Mouse (Mus musculus): ENCODE measurements around the gene Ush1g. TPM values are rescaled to one million over a fixed set of nuclear protein-coding genes. Genes with fewer than 3 reads are reported as not detected.

Gene Ush1g
- polyA plus RNA-seq, 1 experiment, result 0.16 TPM

DNA sequence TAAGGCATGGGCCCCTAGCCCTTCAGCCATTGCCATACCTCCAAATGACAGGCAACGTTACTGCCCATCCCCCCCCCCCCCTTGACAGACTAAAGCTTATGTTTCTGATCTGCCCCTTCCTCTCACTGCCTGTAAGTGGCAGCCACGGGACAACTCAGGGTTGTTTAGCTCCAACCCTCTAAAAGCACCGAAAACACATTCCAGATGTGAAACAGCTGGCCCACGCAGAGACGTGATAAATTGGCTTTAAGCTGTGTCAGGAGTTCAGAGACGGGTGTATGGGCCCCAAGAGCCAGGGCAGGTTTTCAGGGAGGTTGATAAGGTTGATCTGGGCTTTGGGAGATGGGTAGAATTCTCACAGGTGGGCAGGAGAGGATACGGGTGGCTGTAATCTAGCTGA lies 23.7 kb upstream of the Ush1g start:
- H3K4me3 ChIP-seq, result no peak overlapping the region
- H3K4me2 ChIP-seq (ENCODE audit: low read depth), result no peak overlapping the region
- H3ac ChIP-seq (ENCODE audit: control insufficient read depth, insufficient read length), result no peak overlapping the region
- TF ChIP-seq TCF3 (IDR thresholded peaks at IDR 0.05; ENCODE audit: insufficient read length, low read depth) (no peak), POLR2AphosphoS2 (IDR thresholded peaks at IDR 0.05; ENCODE audit: insufficient read length, low read depth) (no peak), USF1 (IDR thresholded peaks at IDR 0.05; ENCODE audit: low read depth) (no peak), POLR2A (IDR thresholded peaks at IDR 0.05; ENCODE audit: insufficient read length, low read depth) (no peak), TCF12 (IDR thresholded peaks at IDR 0.05; ENCODE audit: insufficient read depth, poor library complexity, severe bottlenecking) (no peak), MAX (IDR thresholded peaks at IDR 0.05; ENCODE audit: low read depth) (no peak), MYOD1 (IDR thresholded peaks at IDR 0.05; ENCODE audit: control insufficient read depth in 1 of 3, insufficient read length in 2 of 3, low read depth in 2 of 3) (no peak), REST (IDR thresholded peaks at IDR 0.05; ENCODE audit: insufficient read depth, insufficient read length) (no peak), MYOG (IDR thresholded peaks at IDR 0.05; ENCODE audit: control insufficient read depth in 1 of 3, insufficient read depth in 1 of 3, insufficient read length in 2 of 3, low read depth in 2 of 3) (no peak), CEBPB (IDR thresholded peaks at IDR 0.05; ENCODE audit: insufficient read depth, poor library complexity, severe bottlenecking) (no peak), E2F4 (IDR thresholded peaks at IDR 0.05; ENCODE audit: insufficient read depth) (no peak), SRF (IDR thresholded peaks at IDR 0.05; ENCODE audit: control insufficient read depth, insufficient read length, low read depth) (no peak)
- H3K27me3 ChIP-seq (ENCODE audit: control insufficient read depth, insufficient read depth, insufficient read length), result peaks cover 26% of the 10 kb centered on the region
- H3K36me3 ChIP-seq (ENCODE audit: control insufficient read depth, insufficient read depth), result peaks cover 4% of the 10 kb centered on the region
- H3K79me2 ChIP-seq (ENCODE audit: control insufficient read depth, insufficient read depth), result no peaks in the 10 kb centered on the region

DNA sequence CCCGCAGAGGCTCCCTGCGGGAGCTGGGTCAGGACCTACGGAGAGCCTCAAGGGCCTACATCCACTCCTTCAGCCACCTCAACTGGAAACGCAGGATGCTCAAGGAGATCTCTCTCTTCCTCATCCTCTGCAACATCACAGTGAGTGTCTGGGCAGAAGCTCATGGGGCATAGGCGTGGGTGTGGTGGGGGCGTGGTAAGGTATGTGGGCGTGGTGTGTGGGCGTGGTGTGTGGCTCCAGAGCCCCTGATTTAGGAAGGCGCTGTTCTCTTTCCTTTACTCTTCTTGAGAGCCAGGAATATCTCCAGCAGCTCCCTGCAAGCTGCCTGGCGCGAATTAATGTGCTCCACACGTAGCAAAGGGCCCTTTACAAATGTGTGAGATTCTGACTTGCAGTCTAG lies 23.1 kb upstream of the Ush1g start:
- peaks cover 4% of the 10 kb centered on the region for H3K36me3 ChIP-seq (ENCODE audit: control insufficient read depth, insufficient read depth)
- H3K4me3 ChIP-seq, result no peak overlapping the region
- H3K4me2 ChIP-seq (ENCODE audit: low read depth), result no peak overlapping the region
- TF ChIP-seq POLR2A (IDR thresholded peaks at IDR 0.05; ENCODE audit: insufficient read length, low read depth), result no peak
- H3K79me2 ChIP-seq (ENCODE audit: control insufficient read depth, insufficient read depth), result no peaks in the 10 kb centered on the region
- H3K27me3 ChIP-seq (ENCODE audit: control insufficient read depth, insufficient read depth, insufficient read length), result peaks cover 32% of the 10 kb centered on the region
- H3ac ChIP-seq (ENCODE audit: control insufficient read depth, insufficient read length), result no peak overlapping the region

DNA sequence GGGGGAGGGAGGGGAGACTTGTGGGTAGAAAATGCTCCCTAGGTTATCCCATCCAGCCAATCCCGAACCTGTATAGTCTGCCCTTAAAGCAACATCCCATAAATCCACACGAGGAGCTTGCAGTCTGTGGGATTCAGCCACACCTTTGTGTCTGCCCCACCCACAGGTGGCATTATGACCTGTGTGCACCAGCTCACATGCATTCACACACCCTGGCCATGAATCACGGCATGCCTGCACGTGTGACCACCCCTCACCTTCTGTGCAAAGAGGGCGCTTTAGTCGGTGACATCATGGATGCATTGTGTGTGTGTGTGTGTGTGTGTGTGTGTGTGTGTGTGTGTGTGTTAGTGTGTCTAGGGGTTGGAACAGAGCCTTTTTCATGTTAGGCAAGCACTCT lies 20.0 kb upstream of the Ush1g start:
- Histone ChIP-seq H3K4me3 (no peak overlapping the region), H3K36me3 (ENCODE audit: control insufficient read depth, insufficient read depth) (no peaks in the 10 kb centered on the region), H3ac (ENCODE audit: control insufficient read depth, insufficient read length) (no peak overlapping the region), H3K4me2 (ENCODE audit: low read depth) (no peak overlapping the region), H3K27me3 (ENCODE audit: control insufficient read depth, insufficient read depth, insufficient read length) (peaks cover 42% of the 10 kb centered on the region), H3K79me2 (ENCODE audit: control insufficient read depth, insufficient read depth) (no peaks in the 10 kb centered on the region)
- TF ChIP-seq TCF12 (IDR thresholded peaks at IDR 0.05; ENCODE audit: insufficient read depth, poor library complexity, severe bottlenecking) (no peak), POLR2A (IDR thresholded peaks at IDR 0.05; ENCODE audit: insufficient read length, low read depth) (no peak), CEBPB (IDR thresholded peaks at IDR 0.05; ENCODE audit: insufficient read depth, poor library complexity, severe bottlenecking) (no peak), MYOG (IDR thresholded peaks at IDR 0.05; ENCODE audit: control insufficient read depth in 1 of 3, insufficient read depth in 1 of 3, insufficient read length in 2 of 3, low read depth in 2 of 3) (no peak)

DNA sequence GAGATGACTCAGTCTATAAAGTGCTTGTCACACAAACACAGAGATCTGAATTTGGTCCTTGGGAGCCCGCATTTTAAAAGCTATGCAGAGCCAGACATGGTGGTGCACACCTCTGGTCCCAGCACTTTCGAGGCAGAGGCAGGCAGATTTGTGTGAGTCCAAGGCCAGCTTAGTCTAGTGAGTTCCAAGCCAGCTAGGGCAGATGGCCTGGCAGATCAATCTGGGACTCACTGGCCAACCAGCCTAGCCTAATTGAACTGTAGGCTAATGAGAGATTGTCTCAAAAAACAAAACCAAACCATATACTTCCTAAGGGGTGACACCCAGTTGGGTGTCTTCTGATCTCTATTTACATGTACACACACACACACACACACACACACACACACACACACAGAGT lies 19.4 kb upstream of the Ush1g start:
- TF ChIP-seq USF1 (IDR thresholded peaks at IDR 0.05; ENCODE audit: low read depth), result no peak
- TF ChIP-seq TCF3 (IDR thresholded peaks at IDR 0.05; ENCODE audit: insufficient read length, low read depth), result no peak
- no peak for TF ChIP-seq POLR2A (IDR thresholded peaks at IDR 0.05; ENCODE audit: insufficient read length, low read depth)
- no peak for TF ChIP-seq CEBPB (IDR thresholded peaks at IDR 0.05; ENCODE audit: insufficient read depth, poor library complexity, severe bottlenecking)
- TF ChIP-seq TCF12 (IDR thresholded peaks at IDR 0.05; ENCODE audit: insufficient read depth, poor library complexity, severe bottlenecking), result no peak
- no peak for TF ChIP-seq SRF (IDR thresholded peaks at IDR 0.05; ENCODE audit: control insufficient read depth, insufficient read length, low read depth)
- no peak for TF ChIP-seq MYOD1 (IDR thresholded peaks at IDR 0.05; ENCODE audit: control insufficient read depth in 1 of 3, insufficient read length in 2 of 3, low read depth in 2 of 3)
- no peak for TF ChIP-seq E2F4 (IDR thresholded peaks at IDR 0.05; ENCODE audit: insufficient read depth)
- TF ChIP-seq POLR2AphosphoS2 (IDR thresholded peaks at IDR 0.05; ENCODE audit: insufficient read length, low read depth), result no peak
- no peak for TF ChIP-seq MYOG (IDR thresholded peaks at IDR 0.05; ENCODE audit: control insufficient read depth in 1 of 3, insufficient read depth in 1 of 3, insufficient read length in 2 of 3, low read depth in 2 of 3)
- no peak for TF ChIP-seq MAX (IDR thresholded peaks at IDR 0.05; ENCODE audit: low read depth)
- no peak for TF ChIP-seq REST (IDR thresholded peaks at IDR 0.05; ENCODE audit: insufficient read depth, insufficient read length)
- Histone ChIP-seq H3K4me3 (no peak overlapping the region), H3K36me3 (ENCODE audit: control insufficient read depth, insufficient read depth) (no peaks in the 10 kb centered on the region), H3K79me2 (ENCODE audit: control insufficient read depth, insufficient read depth) (no peaks in the 10 kb centered on the region), H3K27me3 (ENCODE audit: control insufficient read depth, insufficient read depth, insufficient read length) (peaks cover 42% of the 10 kb centered on the region), H3ac (ENCODE audit: control insufficient read depth, insufficient read length) (no peak overlapping the region), H3K4me2 (ENCODE audit: low read depth) (no peak overlapping the region)

- no peak for TF ChIP-seq TCF3 (IDR thresholded peaks at IDR 0.05; ENCODE audit: insufficient read length, low read depth)
- TF ChIP-seq REST (IDR thresholded peaks at IDR 0.05; ENCODE audit: insufficient read depth, insufficient read length), result no peak
- no peak for TF ChIP-seq MYOG (IDR thresholded peaks at IDR 0.05; ENCODE audit: control insufficient read depth in 1 of 3, insufficient read depth in 1 of 3, insufficient read length in 2 of 3, low read depth in 2 of 3)
- no peak for TF ChIP-seq USF1 (IDR thresholded peaks at IDR 0.05; ENCODE audit: low read depth)
- TF ChIP-seq MAX (IDR thresholded peaks at IDR 0.05; ENCODE audit: low read depth), result no peak
- no peak for TF ChIP-seq POLR2AphosphoS2 (IDR thresholded peaks at IDR 0.05; ENCODE audit: insufficient read length, low read depth)
- TF ChIP-seq SRF (IDR thresholded peaks at IDR 0.05; ENCODE audit: control insufficient read depth, insufficient read length, low read depth), result no peak
- TF ChIP-seq E2F4 (IDR thresholded peaks at IDR 0.05; ENCODE audit: insufficient read depth), result no peak
- no peak for TF ChIP-seq TCF12 (IDR thresholded peaks at IDR 0.05; ENCODE audit: insufficient read depth, poor library complexity, severe bottlenecking)
- no peak for TF ChIP-seq POLR2A (IDR thresholded peaks at IDR 0.05; ENCODE audit: insufficient read length, low read depth)
- no peak for TF ChIP-seq MYOD1 (IDR thresholded peaks at IDR 0.05; ENCODE audit: control insufficient read depth in 1 of 3, insufficient read length in 2 of 3, low read depth in 2 of 3)
- TF ChIP-seq CEBPB (IDR thresholded peaks at IDR 0.05; ENCODE audit: insufficient read depth, poor library complexity, severe bottlenecking), result no peak
- Histone ChIP-seq H3K4me3 (no peak overlapping the region), H3K4me2 (ENCODE audit: low read depth) (no peak overlapping the region), H3ac (ENCODE audit: control insufficient read depth, insufficient read length) (no peak overlapping the region), H3K27me3 (ENCODE audit: control insufficient read depth, insufficient read depth, insufficient read length) (peaks cover 57% of the 10 kb centered on the region), H3K79me2 (ENCODE audit: control insufficient read depth, insufficient read depth) (no peaks in the 10 kb centered on the region), H3K36me3 (ENCODE audit: control insufficient read depth, insufficient read depth) (no peaks in the 10 kb centered on the region)
These were observed 16.0 kb upstream of the Ush1g start for GRCm38 (mm10) chr11:115337826-115338225.
